Mouse (Mus musculus): Measurements from ENCODE around the gene Mettl27. TPM values are rescaled to one million over a fixed set of nuclear protein-coding genes. Genes with fewer than 3 reads are reported as not detected.
"Not testable (repeated sequence)": the region's sequence is repeated elsewhere in the genome, so short reads cannot be mapped to it uniquely, and the experiment has no call there.

Gene Mettl27
- total RNA-seq, 2 experiments from 2014 or later: 7.3 to 7.5 TPM

GRCm38 (mm10) chr5:134947420-134948084 lies 15.4 kb downstream of the Mettl27 start:
- intact Hi-C loops (cut with DNase I): no loop called here
- DNase-seq: no peak

GRCm38 (mm10) chr5:134948085-134948439 lies 15.9 kb downstream of the Mettl27 start:
- intact Hi-C loops (cut with DNase I): no loop called here
- DNase-seq: no peak

DNA sequence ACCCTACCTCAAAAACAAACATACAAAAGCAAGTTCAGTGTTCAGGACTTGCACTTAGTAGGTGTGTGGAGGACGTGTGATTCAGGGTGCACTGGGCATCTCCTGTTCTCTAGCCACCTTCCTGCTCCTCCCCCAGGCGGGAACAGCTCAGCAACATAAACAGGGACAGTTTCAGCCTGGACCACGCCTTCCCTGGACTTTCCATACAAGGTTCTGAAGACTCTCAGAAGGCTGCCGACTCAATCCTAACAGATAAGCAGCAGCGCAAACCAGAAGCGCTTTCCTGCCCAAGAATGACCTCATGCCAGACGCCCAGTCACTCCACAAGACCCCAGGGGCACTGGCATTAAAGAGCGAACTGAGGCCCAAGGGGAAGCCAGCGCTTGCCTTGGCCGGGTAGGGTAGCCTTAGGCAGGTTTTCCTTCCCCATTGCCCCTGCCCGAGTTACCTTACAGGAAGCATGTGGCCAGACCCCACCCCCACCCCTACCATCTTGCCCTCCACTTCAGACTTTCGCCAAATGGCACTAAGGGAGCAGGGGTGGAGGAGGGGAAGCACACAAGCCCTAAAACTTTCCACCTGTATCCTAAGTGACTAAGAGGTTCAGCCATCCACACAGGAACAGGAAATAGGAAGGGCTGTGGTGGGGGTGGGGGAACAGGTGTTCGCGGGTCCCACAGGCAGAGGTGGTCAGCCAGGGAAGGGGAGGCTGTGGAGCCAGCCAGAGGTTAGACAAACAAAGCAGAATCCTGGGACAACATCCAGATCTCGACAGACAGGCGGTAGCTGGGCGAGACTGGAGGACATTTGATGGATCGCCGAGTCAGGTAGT lies 19.1 kb downstream of the Mettl27 start:
- intact Hi-C loops (cut with DNase I): no loop called here
- DNase-seq: no peak

DNA sequence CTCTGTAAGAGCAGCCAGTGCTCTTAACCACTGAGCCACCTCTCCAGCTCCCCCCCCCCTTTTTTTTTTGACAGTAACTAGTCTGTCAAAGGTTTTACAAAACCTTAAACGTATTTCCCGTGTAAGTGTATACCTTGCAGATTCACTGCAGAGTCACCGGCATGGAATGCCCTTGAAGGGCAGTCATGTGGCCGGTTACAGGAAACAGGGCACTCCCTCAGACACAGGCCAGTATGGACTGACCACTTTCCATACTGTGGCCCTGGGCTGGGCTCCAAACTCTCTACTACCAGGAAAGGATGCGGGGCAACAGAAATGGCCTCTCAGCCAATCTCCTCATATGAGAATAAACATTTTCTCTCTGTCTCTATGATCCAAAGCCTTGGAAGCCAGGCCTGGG lies 23.3 kb downstream of the Mettl27 start:
- DNase-seq: no peak
- intact Hi-C loops (cut with DNase I): no loop called here

- peak; percentile 37 to 59 for DNase-seq
- intact Hi-C loops (cut with DNase I): no loop called here
These were observed 26.9 kb downstream of the Mettl27 start for GRCm38 (mm10) chr5:134959114-134959513.

DNA sequence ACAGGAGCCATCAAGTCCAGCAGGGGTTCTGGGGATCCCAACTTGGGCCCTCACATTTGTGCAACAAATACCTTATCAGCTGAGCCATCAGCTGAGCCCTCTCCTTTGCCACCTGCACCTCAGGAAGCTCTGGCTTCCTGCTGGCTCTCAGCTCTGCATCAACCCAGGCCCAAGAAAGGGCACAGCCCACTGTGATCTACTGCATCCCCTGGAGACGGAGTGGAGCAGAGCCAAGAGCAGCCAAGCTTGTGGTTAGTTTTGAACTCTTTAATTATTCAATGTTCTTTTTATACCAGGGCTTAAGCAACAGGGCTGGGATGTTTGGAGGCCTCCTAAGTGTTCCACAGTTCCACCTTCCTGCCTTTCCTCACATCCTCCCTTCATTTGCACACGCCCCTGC lies 28.3 kb downstream of the Mettl27 start:
- intact Hi-C loops (cut with DNase I): no loop called here

GRCm38 (mm10) chr5:134961519-134961918 lies 29.4 kb downstream of the Mettl27 start:
- intact Hi-C loops (cut with DNase I): no loop called here

More for the DNA sequence above, 28.3 kb downstream of the Mettl27 start:
- no peak for DNase-seq

GRCm38 (mm10) chr5:134963546-134963945 lies 31.4 kb downstream of the Mettl27 start:
- peak in 1 of 2 experiments; percentile 18 for DNase-seq
- intact Hi-C loops (cut with DNase I): no loop called here

More at GRCm38 (mm10) chr5:134961519-134961918, 29.4 kb downstream of the Mettl27 start:
- DNase-seq: no peak

- not testable (repeated sequence) for DNase-seq
- intact Hi-C loops (cut with DNase I): loop anchor here (1.0 to 5.0 kb wide), 3 partner anchors 30 to 217 kb away; partner anchors contain the start of gene Eln
These were observed 32.5 kb downstream of the Mettl27 start for GRCm38 (mm10) chr5:134964655-134965054.

GRCm38 (mm10) chr5:134965473-134965851 lies 33.3 kb downstream of the Mettl27 start:
- intact Hi-C loops (cut with DNase I): loop anchor here (1.0 to 5.0 kb wide), 3 partner anchors 31 to 218 kb away; partner anchors contain the start of gene Eln
- DNase-seq: peak; percentile 72 to 75

- peak; percentile 32 to 52 for DNase-seq
- intact Hi-C loops (cut with DNase I): loop anchor here (1.0 to 5.0 kb wide), 3 partner anchors 32 to 219 kb away; partner anchors contain the start of gene Eln
These were observed 34.0 kb downstream of the Mettl27 start for GRCm38 (mm10) chr5:134965852-134966821.

- no peak for DNase-seq
- intact Hi-C loops (cut with DNase I): loop anchor here (5.0 kb wide), 1 partner anchor 220 kb away; the partner anchor contains the start of gene Eln
These were observed 35.2 kb downstream of the Mettl27 start for GRCm38 (mm10) chr5:134967164-134967944.

DNA sequence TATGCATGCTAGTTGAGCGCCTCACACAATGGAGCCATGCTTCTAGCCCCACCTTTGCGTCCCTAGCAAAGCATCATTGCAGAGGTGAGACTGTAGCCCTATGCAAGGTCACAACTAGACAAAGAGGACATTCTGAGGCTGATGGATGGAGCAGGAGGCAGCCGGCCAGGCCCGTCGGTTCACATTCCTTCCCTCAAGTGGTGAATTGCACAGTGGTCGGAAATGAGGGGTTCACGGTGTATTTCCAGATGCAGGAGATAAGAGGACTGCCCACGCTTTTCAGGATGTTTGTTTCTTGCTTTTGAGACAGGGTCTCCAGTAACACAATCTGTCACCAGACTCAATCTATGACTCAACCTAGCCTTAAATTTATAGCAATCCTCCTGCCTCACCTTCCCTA lies 38.5 kb downstream of the Mettl27 start:
- intact Hi-C loops (cut with DNase I): no loop called here
- DNase-seq: no peak

DNA sequence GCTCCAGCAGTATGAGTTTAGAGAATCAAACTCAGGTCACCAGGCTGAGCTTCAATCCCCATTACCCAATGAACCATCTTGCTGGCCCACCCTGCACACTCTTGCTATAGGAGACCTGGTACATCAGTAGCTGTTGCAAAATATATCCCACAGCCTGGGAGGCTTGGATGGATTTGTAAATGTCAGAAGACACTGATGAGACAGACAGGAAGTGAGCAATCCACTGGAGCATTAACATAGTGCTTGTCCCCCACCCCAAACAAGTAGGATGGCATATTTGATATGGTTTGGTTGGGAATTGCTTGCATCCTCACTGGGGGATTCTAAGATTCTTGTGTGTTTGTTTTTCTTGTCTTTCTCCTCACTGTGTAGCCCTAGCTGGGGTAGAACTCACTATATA lies 40.9 kb downstream of the Mettl27 start:
- intact Hi-C loops (cut with DNase I): no loop called here
- no peak for DNase-seq

DNA sequence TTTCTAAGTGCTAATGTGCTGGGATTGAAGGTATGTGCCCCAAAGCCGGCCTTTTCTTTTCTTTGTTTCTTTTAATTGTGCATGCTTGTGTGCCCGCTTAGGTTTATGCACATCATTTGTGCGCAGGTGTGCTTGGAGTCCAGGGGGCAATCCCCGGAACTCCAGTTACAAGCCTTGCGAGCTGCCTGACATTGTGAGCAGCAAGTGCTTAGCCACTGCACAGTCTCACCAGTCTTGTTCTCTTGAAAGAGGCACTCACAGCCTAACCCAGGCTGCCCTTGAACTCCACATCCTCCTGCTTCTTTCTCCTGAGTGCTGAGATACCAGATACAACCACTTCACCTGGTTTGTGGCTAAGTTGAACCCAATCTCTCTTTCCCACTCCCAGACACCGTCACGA lies 41.4 kb downstream of the Mettl27 start:
- no peak for DNase-seq
- intact Hi-C loops (cut with DNase I): no loop called here

DNA sequence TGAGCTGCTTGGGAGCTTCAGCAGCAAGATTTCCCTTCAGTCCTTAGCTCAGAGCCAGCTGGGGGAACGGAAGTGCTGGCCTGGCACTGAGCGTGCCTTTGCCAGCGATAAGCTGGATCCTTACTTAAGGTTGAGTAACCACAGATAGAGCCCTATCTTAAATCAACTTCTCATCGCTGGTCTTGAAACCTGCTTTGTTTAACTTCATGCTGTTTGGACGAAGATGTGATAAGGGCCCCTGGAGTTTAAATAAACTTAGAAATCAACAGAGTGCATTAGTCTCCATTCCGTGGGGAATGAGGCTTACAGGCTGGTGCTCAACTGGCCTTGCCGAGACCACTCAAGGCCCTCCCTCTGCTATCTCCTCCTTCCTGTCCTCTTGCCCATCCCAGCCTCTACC lies 42.1 kb downstream of the Mettl27 start:
- intact Hi-C loops (cut with DNase I): no loop called here
- no peak for DNase-seq

GRCm38 (mm10) chr5:134974921-134975320 lies 42.8 kb downstream of the Mettl27 start:
- DNase-seq: no peak
- intact Hi-C loops (cut with DNase I): no loop called here

GRCm38 (mm10) chr5:134976164-134976563 lies 44.0 kb downstream of the Mettl27 start:
- DNase-seq: no peak
- intact Hi-C loops (cut with DNase I): no loop called here

GRCm38 (mm10) chr5:134976577-134977250 lies 44.5 kb downstream of the Mettl27 start:
- intact Hi-C loops (cut with DNase I): no loop called here
- no peak for DNase-seq

Data from heart, postnatal 36 days (tissue).